Mouse (Mus musculus) MEL (cell line): ENCODE results near the gene Tbc1d10c. TPM values are rescaled to one million over a fixed set of nuclear protein-coding genes. Genes with fewer than 3 reads are reported as not detected.

ENCODE experiments used
- DNase-seq: peaks from one replicate; pipeline ENCODE4 v3.0.0; 2011; ENCODE audit warnings: low read depth, low spot score
- H3K27ac ChIP-seq: 2 replicates; pipeline ENCODE4 v1.5.1; 2012; ENCODE audit warnings: low read depth, mild to moderate bottlenecking, control low read depth, low read length, moderate library complexity; ENCODE audit not compliant: control insufficient read depth
- H3K27me3 ChIP-seq, 2 experiments: fragments of 150-350 bp in 1 of 2; sonication (generic) in 1 of 2; 2 replicates each; pipeline ENCODE4 v1.6.1; 2012; ENCODE audit warnings: low read length in 2 of 2, mild to moderate bottlenecking in 2 of 2, improper control_type of control experiment in 1 of 2, moderate library complexity in 1 of 2; ENCODE audit not compliant: insufficient read depth in 2 of 2, control insufficient read depth in 1 of 2
- H3K36me3 ChIP-seq, 2 experiments: 2 replicates each; pipeline ENCODE4 v1.6.1; 2012 to 2014; ENCODE audit warnings: low read length in 2 of 2, improper control_type of control experiment in 1 of 2, inconsistent platforms in 1 of 2, mild to moderate bottlenecking in 1 of 2; ENCODE audit not compliant: insufficient read depth in 2 of 2, control insufficient read depth in 1 of 2
- H3K4me1 ChIP-seq, 2 experiments: fragments of 150-350 bp in 1 of 2; sonication (generic) in 1 of 2; 2 replicates each; pipeline ENCODE4 v1.6.1; 2012; ENCODE audit warnings: low read length in 2 of 2, improper control_type of control experiment in 1 of 2, mild to moderate bottlenecking in 1 of 2; ENCODE audit not compliant: insufficient read depth in 2 of 2, control insufficient read depth in 1 of 2
- H3K4me3 ChIP-seq, 2 experiments: fragments of 150-350 bp in 1 of 2; sonication (generic) in 1 of 2; 2 replicates each; pipeline ENCODE4 v1.5.1; 2012; ENCODE audit warnings: low read depth in 2 of 2, low read length in 2 of 2, mild to moderate bottlenecking in 2 of 2, moderate library complexity in 2 of 2, control low read depth in 1 of 2, improper control_type of control experiment in 1 of 2; ENCODE audit not compliant: control insufficient read depth in 1 of 2, insufficient read depth in 1 of 2
- H3K79me2 ChIP-seq: 2 replicates; pipeline ENCODE4 v1.6.1; 2012; ENCODE audit warnings: mild to moderate bottlenecking, low read length, moderate library complexity; ENCODE audit not compliant: control insufficient read depth, poor library complexity, insufficient read depth
- H3K9ac ChIP-seq: 2 replicates; pipeline ENCODE4 v1.6.1; 2012; ENCODE audit warnings: low read depth, mild to moderate bottlenecking, control low read depth, low read length, moderate library complexity; ENCODE audit not compliant: control insufficient read depth, poor library complexity, severe bottlenecking
- H3K9me3 ChIP-seq: fragments of 150-350 bp; sonication (generic); replicated peaks from 2 replicates; pipeline ENCODE4 v1.6.1; 2012; ENCODE audit warnings: mild to moderate bottlenecking, low read length, improper control_type of control experiment, moderate library complexity; ENCODE audit not compliant: insufficient read depth
- CHD1 ChIP-seq: IDR thresholded peaks from 2 replicates; pipeline ENCODE4 v1.6.1; 2012; ENCODE audit warnings: low read depth, mild to moderate bottlenecking, inconsistent platforms, low read length, improper control_type of control experiment
- CHD2 ChIP-seq: IDR thresholded peaks from 2 replicates; pipeline ENCODE4 v1.6.1; 2011; ENCODE audit warnings: low read length, improper control_type of control experiment
- GATA1 ChIP-seq: IDR thresholded peaks from 2 replicates; pipeline ENCODE4 v1.6.1; 2011; ENCODE audit warnings: low read depth, low read length, improper control_type of control experiment
- HCFC1 ChIP-seq: IDR thresholded peaks from 2 replicates; pipeline ENCODE4 v1.6.1; 2012; ENCODE audit warnings: low read depth, mild to moderate bottlenecking, inconsistent platforms, low read length, improper control_type of control experiment, moderate library complexity
- MAFK ChIP-seq: IDR thresholded peaks from 2 replicates; pipeline ENCODE4 v1.6.1; 2011; ENCODE audit warnings: low read depth, mild to moderate bottlenecking, low read length, improper control_type of control experiment, borderline replicate concordance
- MAZ ChIP-seq: IDR thresholded peaks from 2 replicates; pipeline ENCODE4 v1.6.1; 2012; ENCODE audit warnings: low read depth, mild to moderate bottlenecking, inconsistent platforms, low read length, improper control_type of control experiment
- MEF2A ChIP-seq: IDR thresholded peaks from 2 replicates; pipeline ENCODE4 v1.6.1; 2014; ENCODE audit warnings: low read depth, mild to moderate bottlenecking, inconsistent platforms, low read length, improper control_type of control experiment; ENCODE audit not compliant: poor library complexity, insufficient replicate concordance, severe bottlenecking; ENCODE audit errors: extremely low read depth
- POLR2AphosphoS2 ChIP-seq: IDR thresholded peaks from 2 replicates; pipeline ENCODE4 v1.6.1; 2011; ENCODE audit warnings: low read length, improper control_type of control experiment
- RAD21 ChIP-seq: IDR thresholded peaks from 2 replicates; pipeline ENCODE4 v1.6.1; 2011; ENCODE audit warnings: mild to moderate bottlenecking, low read depth, low read length, improper control_type of control experiment
- RCOR1 ChIP-seq: IDR thresholded peaks from 2 replicates; pipeline ENCODE4 v1.6.1; 2012; ENCODE audit warnings: low read depth, mild to moderate bottlenecking, inconsistent platforms, low read length, improper control_type of control experiment
- SIN3A ChIP-seq: IDR thresholded peaks from 2 replicates; pipeline ENCODE4 v1.6.1; 2012; ENCODE audit warnings: low read length, improper control_type of control experiment, inconsistent platforms
- TAL1 ChIP-seq: IDR thresholded peaks from 2 replicates; pipeline ENCODE4 v1.6.1; 2012; ENCODE audit warnings: mild to moderate bottlenecking, inconsistent platforms, low read length, moderate library complexity, mixed read lengths
- TBP ChIP-seq: IDR thresholded peaks from 2 replicates; pipeline ENCODE4 v1.8.0; 2011; ENCODE audit warnings: low read depth, low read length, improper control_type of control experiment
- UBTF ChIP-seq: IDR thresholded peaks from 2 replicates; pipeline ENCODE4 v1.6.1; 2012; ENCODE audit warnings: low read depth, mild to moderate bottlenecking, inconsistent platforms, low read length, improper control_type of control experiment, moderate library complexity, borderline replicate concordance; ENCODE audit not compliant: insufficient read depth
- USF2 ChIP-seq, 2 experiments: IDR thresholded peaks; 2 replicates each; pipeline ENCODE4 v1.6.1; 2011 to 2012; ENCODE audit warnings: improper control_type of control experiment in 2 of 2, low read length in 2 of 2, borderline replicate concordance in 1 of 2, inconsistent platforms in 1 of 2, low read depth in 1 of 2, mild to moderate bottlenecking in 1 of 2; ENCODE audit not compliant: insufficient read depth in 1 of 2
- ZC3H11A ChIP-seq: IDR thresholded peaks from 2 replicates; pipeline ENCODE4 v1.6.1; 2012; ENCODE audit warnings: low read depth, mild to moderate bottlenecking, inconsistent platforms, low read length, improper control_type of control experiment
- ZNF384 ChIP-seq: IDR thresholded peaks from 2 replicates; pipeline ENCODE4 v1.6.1; 2012; ENCODE audit warnings: low read depth, mild to moderate bottlenecking, inconsistent platforms, low read length, improper control_type of control experiment
- polyA plus RNA-seq, 2 experiments: library from polyadenylated mRNA; stranded (reverse) in 1 of 2; unstranded in 1 of 2; fragments of >175 nt in 1 of 2; fragments of >200 nt in 1 of 2; gene quantifications; 2 replicates each; pipeline versions ENCODE4 v1.2.1 to v1.2.4; 2012; ENCODE audit warnings: low replicate concordance in 2 of 2, low read depth in 1 of 2; ENCODE audit not compliant: insufficient read length in 2 of 2, insufficient read depth in 1 of 2, missing spikeins in 1 of 2
- total RNA-seq: library from RNA; depleted of rRNA; stranded (reverse); fragments of 300-350 nt; gene quantifications from 2 replicates; pipeline ENCODE4 v1.2.3, GENCODE M21; 2012

Tbc1d10c gene
- total and polyA plus RNA-seq, 3 experiments = 14.0 to 15.5 TPM; not detected in 1

DNA sequence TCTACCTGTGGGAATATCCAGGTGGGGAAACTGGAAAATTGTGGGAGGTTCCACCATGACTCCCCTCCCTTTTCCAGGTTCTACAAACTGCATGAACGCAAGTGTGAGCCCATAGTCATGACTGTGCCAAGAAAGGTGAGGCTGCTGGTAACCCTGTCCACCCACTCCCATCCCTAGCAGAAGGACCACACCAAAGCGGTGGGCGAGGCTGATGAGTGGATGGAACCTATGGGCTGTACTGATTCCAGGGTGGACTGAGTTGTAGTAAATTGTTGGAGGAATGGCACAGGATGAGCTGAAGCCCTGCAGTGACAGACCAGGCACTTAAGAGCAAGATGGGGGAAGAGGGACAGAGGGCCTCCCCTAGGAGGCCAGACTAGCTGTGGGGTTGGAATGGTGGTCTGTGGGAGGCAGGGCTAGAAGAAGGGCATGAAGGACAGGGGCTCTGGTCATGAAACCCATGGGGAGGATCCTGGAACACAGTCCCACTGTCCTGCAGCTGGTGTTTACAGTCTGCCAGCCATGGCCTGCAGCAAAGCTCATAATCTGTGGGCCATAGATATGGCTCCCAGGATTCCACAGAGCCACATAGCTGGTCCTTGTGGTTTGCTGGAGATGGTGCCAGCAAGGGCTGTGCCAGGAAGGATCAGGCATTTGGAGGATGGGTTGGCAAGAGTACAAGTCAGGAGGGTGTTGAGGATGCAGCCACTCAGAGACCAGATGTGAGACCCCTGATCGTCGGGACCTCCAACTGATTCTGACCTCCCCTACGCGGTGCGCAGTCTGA, 38.4 kb downstream of the Tbc1d10c start:
- DNase-seq = no peak
- Histone ChIP-seq H3K4me1 (peaks cover 9 to 22% of the 10 kb centered on the region in 2 experiments; a peak in 3 of 4 replicates), H3K9ac (no peak overlapping the region), H3K27me3 (no peaks in the 10 kb centered on the region), H3K36me3 (peaks cover 1 to 5% of the 10 kb centered on the region in 2 experiments; a peak in 2 of 4 replicates), H3K79me2 (peaks cover 15% of the 10 kb centered on the region), H3K4me3 (no peak overlapping the region), H3K27ac (no peak overlapping the region), H3K9me3 (no peaks in the 10 kb centered on the region)
- TF ChIP-seq GATA1 (no peak), POLR2AphosphoS2 (0 out of 2 replicates have a peak, but pooled peaks have one; percentile 22), CHD2 (no peak)

DNA sequence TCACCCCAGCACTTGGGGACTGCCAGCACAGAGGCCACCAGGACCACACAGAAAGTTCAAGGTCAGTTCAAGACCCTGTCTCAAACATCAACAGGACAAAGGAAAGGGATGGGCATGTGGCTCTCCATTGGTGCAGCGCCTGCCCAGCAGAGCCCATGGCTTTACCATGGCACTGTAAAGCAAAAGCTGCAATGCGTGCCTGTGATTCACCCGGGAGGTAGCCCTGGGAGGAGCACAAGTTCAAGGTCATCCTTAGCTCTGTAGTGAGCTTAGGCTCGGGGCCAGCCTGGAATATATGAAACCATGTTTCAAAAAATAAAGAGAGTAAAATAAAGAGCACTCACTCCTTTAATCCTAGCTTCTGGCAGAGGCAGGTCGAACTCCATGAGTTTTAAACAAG, 39.2 kb downstream of the Tbc1d10c start:
- no peak for DNase-seq
- H3K9me3 ChIP-seq = no peaks in the 10 kb centered on the region
- no peak for TF ChIP-seq POLR2AphosphoS2
- H3K27me3 ChIP-seq = no peaks in the 10 kb centered on the region
- no peak overlapping the region for H3K9ac ChIP-seq
- H3K4me1 ChIP-seq = peaks cover 9 to 22% of the 10 kb centered on the region in 2 experiments; a peak in 3 of 4 replicates
- H3K27ac ChIP-seq = no peak overlapping the region
- peaks cover 1 to 5% of the 10 kb centered on the region in 2 experiments; a peak in 2 of 4 replicates for H3K36me3 ChIP-seq
- H3K79me2 ChIP-seq = peaks cover 15% of the 10 kb centered on the region
- H3K4me3 ChIP-seq = no peak overlapping the region

DNA sequence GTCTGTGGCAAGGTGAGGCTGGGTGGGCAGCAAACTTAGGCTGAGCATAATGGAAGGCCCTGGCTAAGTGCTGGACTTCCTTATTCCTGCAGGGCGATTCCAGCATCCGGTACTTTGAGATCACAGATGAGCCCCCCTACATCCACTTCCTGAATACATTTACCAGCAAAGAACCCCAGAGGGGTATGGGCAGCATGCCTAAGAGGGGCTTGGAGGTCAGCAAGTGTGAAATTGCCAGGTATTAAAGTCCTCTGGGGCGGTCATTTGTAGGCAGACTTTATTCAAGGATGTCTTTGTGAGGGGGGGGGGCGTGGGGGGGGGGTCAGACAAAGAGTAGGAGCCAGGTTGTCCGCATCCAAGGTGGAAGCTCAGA, 39.6 kb downstream of the Tbc1d10c start:
- TF ChIP-seq MEF2A (no peak), RAD21 (no peak), UBTF (no peak), MAZ (no peak), SIN3A (no peak), USF2 (IDR thresholded peaks at IDR 0.05; ENCODE audit: borderline replicate concordance in 1 of 2, insufficient read depth in 1 of 2, low read depth in 1 of 2, low read length in 2 of 2) (no peak), TBP (no peak), RCOR1 (no peak), TAL1 (no peak), HCFC1 (no peak), CHD1 (no peak), POLR2AphosphoS2 (no peak), ZNF384 (no peak), ZC3H11A (no peak), MAFK (no peak)
- DNase-seq = no peak
- H3K9ac ChIP-seq = no peak overlapping the region
- peaks cover 1 to 5% of the 10 kb centered on the region in 2 experiments; a peak in 2 of 4 replicates for H3K36me3 ChIP-seq
- H3K9me3 ChIP-seq = no peaks in the 10 kb centered on the region
- no peak overlapping the region for H3K27ac ChIP-seq
- peaks cover 15% of the 10 kb centered on the region for H3K79me2 ChIP-seq
- H3K4me1 ChIP-seq = peaks cover 9 to 22% of the 10 kb centered on the region in 2 experiments; a peak in 3 of 4 replicates
- H3K4me3 ChIP-seq = no peak overlapping the region
- no peaks in the 10 kb centered on the region for H3K27me3 ChIP-seq
